Mouse (Mus musculus): ENCODE data around the gene Ttc39a. TPM values are rescaled to one million over a fixed set of nuclear protein-coding genes. Genes with fewer than 3 reads are reported as not detected.

The Ttc39a gene
- total RNA-seq, 1 experiment = 1.9 TPM

- H3K9ac ChIP-seq (ENCODE audit: insufficient read depth, low read depth, low read length, poor library complexity, severe bottlenecking) = no peak overlapping the region
- H3K36me3 ChIP-seq (ENCODE audit: control insufficient read depth, insufficient read depth, low read length, poor library complexity, severe bottlenecking) = no peaks in the 10 kb centered on the region
- no peak overlapping the region for H3K27ac ChIP-seq (ENCODE audit: insufficient read depth, low read depth, low read length, poor library complexity, severe bottlenecking)
- in situ Hi-C loops (cut with MboI; ENCODE audit: low sequenced_read_pairs in 2 of 2, unreplicated experiment in 2 of 2) = no loop called here
- no peaks in the 10 kb centered on the region for H3K9me3 ChIP-seq (ENCODE audit: control insufficient read depth, insufficient read depth, low read depth, low read length)
- no peak for DNase-seq (ENCODE audit: low read depth, low spot score)
- no peak overlapping the region for H3K4me3 ChIP-seq (ENCODE audit: insufficient read depth in 1 of 2, low read depth in 1 of 2, low read length in 2 of 2, poor library complexity in 1 of 2, severe bottlenecking in 1 of 2)
- TF ChIP-seq ZC3H11A (IDR thresholded peaks at IDR 0.05; ENCODE audit: borderline replicate concordance, low read depth, low read length) = no peak
- TF ChIP-seq MAFK (IDR thresholded peaks at IDR 0.05; ENCODE audit: insufficient read depth, low read depth, low read length) = no peak
- no peak for TF ChIP-seq HCFC1 (IDR thresholded peaks at IDR 0.05; ENCODE audit: borderline replicate concordance, insufficient read depth, low read length)
- no peak for TF ChIP-seq ZNF384 (IDR thresholded peaks at IDR 0.05; ENCODE audit: low read depth, low read length)
- H3K4me1 ChIP-seq (ENCODE audit: control insufficient read depth in 2 of 2, insufficient read depth in 2 of 2, low read length in 2 of 2, poor library complexity in 1 of 2) = no peaks in the 10 kb centered on the region
Observed at GRCm38 (mm10) chr4:109482701-109483100, 76.3 kb downstream of the Ttc39a start.

DNA sequence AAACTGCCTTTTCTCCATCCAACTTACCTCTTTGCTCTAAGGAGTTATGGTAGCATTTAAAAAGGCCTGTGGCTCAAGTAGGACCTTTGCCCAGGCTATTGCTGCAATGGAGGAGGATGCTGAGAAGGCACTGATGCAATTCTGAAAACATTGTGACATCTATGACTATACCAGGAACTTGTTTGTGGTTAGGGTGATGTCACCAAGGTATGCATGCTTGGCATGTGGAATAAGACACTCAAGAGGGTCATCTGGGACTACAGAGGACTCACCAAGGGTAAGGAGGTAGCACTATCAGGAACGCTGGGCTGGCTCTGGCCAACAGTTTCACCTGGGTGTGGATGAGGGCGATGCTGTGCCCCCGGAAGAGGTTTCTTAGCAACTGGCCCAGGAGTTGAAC, 78.2 kb downstream of the Ttc39a start, which contains the start of gene Rnf11:
TSS of gene Rnf11 (minus strand) at position 108 of the 400 bp plus-strand sequence.
- DNase-seq (ENCODE audit: low read depth, low spot score) = no peak
- TF ChIP-seq HCFC1 (IDR thresholded peaks at IDR 0.05; ENCODE audit: borderline replicate concordance, insufficient read depth, low read length) (no peak), ZC3H11A (IDR thresholded peaks at IDR 0.05; ENCODE audit: borderline replicate concordance, low read depth, low read length) (no peak), CHD2 (IDR thresholded peaks at IDR 0.05; ENCODE audit: low read depth, low read length) (no peak), MAFK (IDR thresholded peaks at IDR 0.05; ENCODE audit: insufficient read depth, low read depth, low read length) (no peak), ZNF384 (IDR thresholded peaks at IDR 0.05; ENCODE audit: low read depth, low read length) (no peak)
- H3K36me3 ChIP-seq (ENCODE audit: control insufficient read depth, insufficient read depth, low read length, poor library complexity, severe bottlenecking) = no peaks in the 10 kb centered on the region
- H3K27ac ChIP-seq (ENCODE audit: insufficient read depth, low read depth, low read length, poor library complexity, severe bottlenecking) = no peak within 1 kb of the TSS
- no peak within 1 kb of the TSS for H3K9ac ChIP-seq (ENCODE audit: insufficient read depth, low read depth, low read length, poor library complexity, severe bottlenecking)
- H3K4me1 ChIP-seq (ENCODE audit: control insufficient read depth in 2 of 2, insufficient read depth in 2 of 2, low read length in 2 of 2, poor library complexity in 1 of 2) = no peaks in the 10 kb centered on the region
- H3K4me3 ChIP-seq (ENCODE audit: insufficient read depth in 1 of 2, low read depth in 1 of 2, low read length in 2 of 2, poor library complexity in 1 of 2, severe bottlenecking in 1 of 2) = no peak within 1 kb of the TSS
- H3K9me3 ChIP-seq (ENCODE audit: control insufficient read depth, insufficient read depth, low read depth, low read length) = no peaks in the 10 kb centered on the region
- in situ Hi-C loops (cut with MboI; ENCODE audit: low sequenced_read_pairs in 2 of 2, unreplicated experiment in 2 of 2) = no loop called here

DNA sequence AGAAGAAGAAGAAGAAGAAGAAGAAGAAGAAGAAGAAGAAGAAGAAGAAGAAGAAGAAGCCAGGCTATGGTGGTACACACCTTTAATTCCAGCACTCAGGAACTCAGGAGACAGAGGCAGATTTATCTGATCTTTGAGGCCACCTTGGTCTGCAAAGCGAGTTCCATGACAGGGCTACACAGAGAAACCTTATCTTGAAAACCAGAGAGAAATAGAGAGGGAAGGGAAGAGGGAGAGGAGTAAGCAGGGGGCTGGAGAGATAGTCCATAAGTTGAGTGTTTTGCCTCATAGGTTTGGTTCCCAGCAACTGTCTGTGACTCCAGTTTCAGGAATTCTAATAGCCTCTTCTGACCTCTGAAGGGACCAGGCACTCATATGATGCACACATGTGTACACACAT, 82.4 kb downstream of the Ttc39a start:
- no peaks in the 10 kb centered on the region for H3K36me3 ChIP-seq (ENCODE audit: control insufficient read depth, insufficient read depth, low read length, poor library complexity, severe bottlenecking)
- no peak for DNase-seq (ENCODE audit: low read depth, low spot score)
- H3K4me1 ChIP-seq (ENCODE audit: control insufficient read depth in 2 of 2, insufficient read depth in 2 of 2, low read length in 2 of 2, poor library complexity in 1 of 2) = no peaks in the 10 kb centered on the region
- no peak overlapping the region for H3K4me3 ChIP-seq (ENCODE audit: insufficient read depth in 1 of 2, low read depth in 1 of 2, low read length in 2 of 2, poor library complexity in 1 of 2, severe bottlenecking in 1 of 2)
- TF ChIP-seq CHD2 (IDR thresholded peaks at IDR 0.05; ENCODE audit: low read depth, low read length) (no peak), ZNF384 (IDR thresholded peaks at IDR 0.05; ENCODE audit: low read depth, low read length) (no peak), MAFK (IDR thresholded peaks at IDR 0.05; ENCODE audit: insufficient read depth, low read depth, low read length) (no peak), HCFC1 (IDR thresholded peaks at IDR 0.05; ENCODE audit: borderline replicate concordance, insufficient read depth, low read length) (no peak), ZC3H11A (IDR thresholded peaks at IDR 0.05; ENCODE audit: borderline replicate concordance, low read depth, low read length) (no peak)
- in situ Hi-C loops (cut with MboI; ENCODE audit: low sequenced_read_pairs in 2 of 2, unreplicated experiment in 2 of 2) = no loop called here
- H3K9me3 ChIP-seq (ENCODE audit: control insufficient read depth, insufficient read depth, low read depth, low read length) = no peaks in the 10 kb centered on the region
- no peak overlapping the region for H3K27ac ChIP-seq (ENCODE audit: insufficient read depth, low read depth, low read length, poor library complexity, severe bottlenecking)
- H3K9ac ChIP-seq (ENCODE audit: insufficient read depth, low read depth, low read length, poor library complexity, severe bottlenecking) = no peak overlapping the region

- TF ChIP-seq CHD2 (IDR thresholded peaks at IDR 0.05; ENCODE audit: low read depth, low read length) = no peak
- no peak for TF ChIP-seq ZC3H11A (IDR thresholded peaks at IDR 0.05; ENCODE audit: borderline replicate concordance, low read depth, low read length)
- no peak for TF ChIP-seq HCFC1 (IDR thresholded peaks at IDR 0.05; ENCODE audit: borderline replicate concordance, insufficient read depth, low read length)
- TF ChIP-seq MAFK (IDR thresholded peaks at IDR 0.05; ENCODE audit: insufficient read depth, low read depth, low read length) = no peak
- TF ChIP-seq ZNF384 (IDR thresholded peaks at IDR 0.05; ENCODE audit: low read depth, low read length) = no peak
- H3K27ac ChIP-seq (ENCODE audit: insufficient read depth, low read depth, low read length, poor library complexity, severe bottlenecking) = no peak overlapping the region
- in situ Hi-C loops (cut with MboI; ENCODE audit: low sequenced_read_pairs in 2 of 2, unreplicated experiment in 2 of 2) = loop anchor here in 1 of 2 experiments (10.0 kb wide), 1 partner anchor 141 kb away; no protein-coding TSS in a partner anchor
Observed at GRCm38 (mm10) chr4:109493581-109493980, 87.2 kb downstream of the Ttc39a start.

More at GRCm38 (mm10) chr4:109493581-109493980, 87.2 kb downstream of the Ttc39a start:
- Histone ChIP-seq H3K36me3 (ENCODE audit: control insufficient read depth, insufficient read depth, low read length, poor library complexity, severe bottlenecking) (no peaks in the 10 kb centered on the region), H3K9ac (ENCODE audit: insufficient read depth, low read depth, low read length, poor library complexity, severe bottlenecking) (no peak overlapping the region), H3K4me1 (ENCODE audit: control insufficient read depth in 2 of 2, insufficient read depth in 2 of 2, low read length in 2 of 2, poor library complexity in 1 of 2) (peaks cover 0 to 3% of the 10 kb centered on the region in 2 experiments; a peak in 1 of 4 replicates), H3K4me3 (ENCODE audit: insufficient read depth in 1 of 2, low read depth in 1 of 2, low read length in 2 of 2, poor library complexity in 1 of 2, severe bottlenecking in 1 of 2) (no peak overlapping the region), H3K9me3 (ENCODE audit: control insufficient read depth, insufficient read depth, low read depth, low read length) (no peaks in the 10 kb centered on the region)
- no peak for DNase-seq (ENCODE audit: low read depth, low spot score)

Other genes starting within 250 kb of the Ttc39a start
- 35.6 and 39.5 TPM in 2 replicates for gene Osbpl9, start 204.4 kb upstream of the Ttc39a start, total RNA-seq (2012; rRNA removed)
- gene Calr4, start 172.1 kb upstream of the Ttc39a start, total RNA-seq (2012; rRNA removed) = 1.4 TPM in 2 replicates
- gene Eps15, start 126.4 kb upstream of the Ttc39a start, total RNA-seq (2012; rRNA removed) = 9.7 and 13.0 TPM in 2 replicates
- gene Rnf11, start 78.1 kb downstream of the Ttc39a start, total RNA-seq (2012; rRNA removed) = 7.7 and 19.3 TPM in 2 replicates
- gene 4930522H14Rik, start 124.7 kb downstream of the Ttc39a start, total RNA-seq (2012; rRNA removed) = not detected in 2 replicates

All from ES-E14 (cell line).